Mouse (Mus musculus) kidney, adult 2 months (tissue): ENCODE results near the gene Wars.

Source experiments
- CTCF ChIP-seq: fragments of 200-500 bp; conservative IDR thresholded peaks from 2 replicates; pipeline ENCODE4 v1.5.1; 2011; ENCODE audit warnings: low read depth, mild to moderate bottlenecking, control low read depth, low read length, moderate library complexity, mixed read lengths; ENCODE audit not compliant: insufficient read depth, insufficient read length
- POLR2A ChIP-seq: fragments of 200-500 bp; IDR thresholded peaks from one replicate; pipeline ENCODE4 v1.6.1; 2011; ENCODE audit warnings: low read depth, low read length, control low read depth

- TF ChIP-seq CTCF (no peak), POLR2A (no peak)
Observed at GRCm38 (mm10) chr12:108820461-108820860, 73.5 kb downstream of the Wars start.
